Mouse (Mus musculus): ENCODE measurements around the gene Unc13a. TPM values are rescaled to one million over a fixed set of nuclear protein-coding genes. Genes with fewer than 3 reads are reported as not detected.

The Unc13a gene
- polyA plus RNA-seq, 1 experiment from 2014 or later = 16.6 TPM

GRCm38 (mm10) chr8:71629096-71629697, 42.4 kb downstream of the Unc13a start:
- peak; percentile 88 for ATAC-seq (ENCODE audit: low read depth)
- H3K4me3 ChIP-seq = peak overlapping the region; percentile 47
- H3K4me1 ChIP-seq (replicated peaks) = peaks cover 30% of the 10 kb centered on the region
- 0% methylated on average over 55 of the region's 55 CpGs for WGBS
- H3K4me2 ChIP-seq = peak overlapping the region; percentile 90
- peak overlapping the region; percentile 78 for H3K9ac ChIP-seq
- peaks cover 31% of the 10 kb centered on the region for H3K36me3 ChIP-seq
- 0 out of 2 replicates have a peak, but pooled peaks cover 9% of the 10 kb centered on the region for H3K9me3 ChIP-seq
- peaks cover 42% of the 10 kb centered on the region for H3K27me3 ChIP-seq
- H3K27ac ChIP-seq (replicated peaks) = peak overlapping the region; percentile 80

- ATAC-seq (ENCODE audit: low read depth) = no peak
- Histone ChIP-seq H3K36me3 (peaks cover 37% of the 10 kb centered on the region), H3K4me3 (peak overlapping the region; percentile 47), H3K27me3 (peaks cover 35% of the 10 kb centered on the region), H3K9me3 (0 out of 2 replicates have a peak, but pooled peaks cover 9% of the 10 kb centered on the region), H3K4me1 (replicated peaks) (peaks cover 29% of the 10 kb centered on the region), H3K4me2 (peak overlapping the region; percentile 90), H3K9ac (peak overlapping the region; percentile 78), H3K27ac (replicated peaks) (peak overlapping the region; percentile 80)
- WGBS = 9% methylated on average over 16 of the region's 16 CpGs
These were observed 43.0 kb downstream of the Unc13a start for GRCm38 (mm10) chr8:71628396-71629095.

GRCm38 (mm10) chr8:71627265-71628099, 44.1 kb downstream of the Unc13a start:
- peaks cover 40% of the 10 kb centered on the region for H3K36me3 ChIP-seq
- H3K4me3 ChIP-seq = no peak overlapping the region
- no peak overlapping the region for H3K4me2 ChIP-seq
- 0 out of 2 replicates have a peak overlapping the region, but pooled peaks have one; percentile 17 for H3K9ac ChIP-seq
- H3K9me3 ChIP-seq = 0 out of 2 replicates have a peak, but pooled peaks cover 1% of the 10 kb centered on the region
- 60% methylated on average over 9 of the region's 9 CpGs for WGBS
- no peak for ATAC-seq (ENCODE audit: low read depth)
- H3K27me3 ChIP-seq = peaks cover 27% of the 10 kb centered on the region
- peak overlapping the region; percentile 49 for H3K27ac ChIP-seq (replicated peaks)
- H3K4me1 ChIP-seq (replicated peaks) = peaks cover 29% of the 10 kb centered on the region

- Histone ChIP-seq H3K36me3 (peaks cover 41% of the 10 kb centered on the region), H3K9me3 (no peaks in the 10 kb centered on the region), H3K27me3 (peaks cover 19% of the 10 kb centered on the region), H3K27ac (replicated peaks) (no peak overlapping the region), H3K4me1 (replicated peaks) (peaks cover 29% of the 10 kb centered on the region), H3K4me3 (no peak overlapping the region), H3K9ac (no peak overlapping the region), H3K4me2 (no peak overlapping the region)
- no peak for ATAC-seq (ENCODE audit: low read depth)
- WGBS = 86% methylated on average over 9 of the region's 9 CpGs
These were observed 44.8 kb downstream of the Unc13a start for GRCm38 (mm10) chr8:71626753-71627152.

GRCm38 (mm10) chr8:71625088-71625487, 46.5 kb downstream of the Unc13a start:
- Histone ChIP-seq H3K27me3 (peaks cover 3% of the 10 kb centered on the region), H3K9me3 (no peaks in the 10 kb centered on the region), H3K4me2 (no peak overlapping the region), H3K27ac (replicated peaks) (no peak overlapping the region), H3K9ac (no peak overlapping the region), H3K4me3 (no peak overlapping the region), H3K4me1 (replicated peaks) (peaks cover 26% of the 10 kb centered on the region), H3K36me3 (peaks cover 58% of the 10 kb centered on the region)
- ATAC-seq (ENCODE audit: low read depth) = no peak
- WGBS = 56% methylated on average over 1 of the region's 1 CpGs

GRCm38 (mm10) chr8:71619786-71620185, 51.8 kb downstream of the Unc13a start:
- no peaks in the 10 kb centered on the region for H3K27me3 ChIP-seq
- no peak overlapping the region for H3K4me2 ChIP-seq
- no peak overlapping the region for H3K4me3 ChIP-seq
- no peak overlapping the region for H3K9ac ChIP-seq
- WGBS = 98% methylated on average over 2 of the region's 2 CpGs
- no peaks in the 10 kb centered on the region for H3K9me3 ChIP-seq
- H3K36me3 ChIP-seq = peaks cover 99% of the 10 kb centered on the region
- H3K4me1 ChIP-seq (replicated peaks) = no peaks in the 10 kb centered on the region
- no peak for ATAC-seq (ENCODE audit: low read depth)
- no peak overlapping the region for H3K27ac ChIP-seq (replicated peaks)

- Histone ChIP-seq H3K9me3 (no peaks in the 10 kb centered on the region), H3K4me3 (no peak overlapping the region), H3K4me2 (no peak overlapping the region), H3K36me3 (peaks cover 51% of the 10 kb centered on the region), H3K9ac (0 out of 2 replicates have a peak overlapping the region, but pooled peaks have one; percentile 13), H3K4me1 (replicated peaks) (peaks cover 16% of the 10 kb centered on the region), H3K27ac (replicated peaks) (no peak overlapping the region), H3K27me3 (no peaks in the 10 kb centered on the region)
- no peak for ATAC-seq (ENCODE audit: low read depth)
- WGBS = 74% methylated on average over 4 of the region's 4 CpGs
These were observed 58.1 kb downstream of the Unc13a start for GRCm38 (mm10) chr8:71613418-71613817.

GRCm38 (mm10) chr8:71612141-71612540, 59.4 kb downstream of the Unc13a start:
- no peak for ATAC-seq (ENCODE audit: low read depth)
- WGBS = 36% methylated on average over 5 of the region's 5 CpGs
- peak overlapping the region; percentile 80 for H3K4me3 ChIP-seq

GRCm38 (mm10) chr8:71610822-71611651, 60.5 kb downstream of the Unc13a start, which contains the start of gene Colgalt1:
Gene Colgalt1 (plus strand): TSS chr8:71610998.
- Histone ChIP-seq H3K36me3 (peaks cover 27% of the 10 kb centered on the region), H3K4me1 (replicated peaks) (peaks cover 16% of the 10 kb centered on the region), H3K27me3 (no peaks in the 10 kb centered on the region), H3K27ac (replicated peaks) (peak within 1 kb of the TSS; percentile 90), H3K4me3 (peak within 1 kb of the TSS; percentile 80), H3K9me3 (no peaks in the 10 kb centered on the region), H3K9ac (peak within 1 kb of the TSS; percentile 88), H3K4me2 (peak within 1 kb of the TSS; percentile 74)
- peak; percentile 99 for ATAC-seq (ENCODE audit: low read depth)
- under 1% methylated on average over 82 of the region's 82 CpGs for WGBS

More at GRCm38 (mm10) chr8:71612141-71612540, 59.4 kb downstream of the Unc13a start:
- peaks cover 39% of the 10 kb centered on the region for H3K36me3 ChIP-seq
- H3K27me3 ChIP-seq = no peaks in the 10 kb centered on the region
- H3K27ac ChIP-seq (replicated peaks) = no peak overlapping the region
- H3K9me3 ChIP-seq = no peaks in the 10 kb centered on the region
- H3K9ac ChIP-seq = peak overlapping the region; percentile 88
- peaks cover 16% of the 10 kb centered on the region for H3K4me1 ChIP-seq (replicated peaks)
- peak overlapping the region; percentile 74 for H3K4me2 ChIP-seq

- H3K4me3 ChIP-seq = no peak overlapping the region
- WGBS = 49% methylated on average over 7 of the region's 7 CpGs
- H3K27me3 ChIP-seq = peaks cover 51% of the 10 kb centered on the region
- H3K9ac ChIP-seq = no peak overlapping the region
- H3K4me1 ChIP-seq (replicated peaks) = peaks cover 16% of the 10 kb centered on the region
- H3K27ac ChIP-seq (replicated peaks) = no peak overlapping the region
- no peak overlapping the region for H3K4me2 ChIP-seq
- no peak for ATAC-seq (ENCODE audit: low read depth)
- H3K36me3 ChIP-seq = peaks cover 12% of the 10 kb centered on the region
- no peaks in the 10 kb centered on the region for H3K9me3 ChIP-seq
These were observed 67.5 kb downstream of the Unc13a start for GRCm38 (mm10) chr8:71604021-71604420.

- WGBS = 3% methylated on average over 32 of the region's 32 CpGs
- H3K36me3 ChIP-seq = peaks cover 15% of the 10 kb centered on the region
- H3K4me3 ChIP-seq = peak overlapping the region; percentile 38
- H3K27ac ChIP-seq (replicated peaks) = 0 out of 2 replicates have a peak overlapping the region, but pooled peaks have one; percentile 46
- H3K4me1 ChIP-seq (replicated peaks) = peaks cover 16% of the 10 kb centered on the region
- H3K9ac ChIP-seq = peak overlapping the region; percentile 67
- H3K27me3 ChIP-seq = peaks cover 51% of the 10 kb centered on the region
- peak overlapping the region; percentile 57 for H3K4me2 ChIP-seq
- no peaks in the 10 kb centered on the region for H3K9me3 ChIP-seq
- ATAC-seq (ENCODE audit: low read depth) = peak; percentile 76
These were observed 68.8 kb downstream of the Unc13a start for GRCm38 (mm10) chr8:71602666-71603334.

All from neural tube, embryonic 13.5 days (tissue).